Mouse (Mus musculus): ENCODE data around the gene Zfp13.

- no peak for TF ChIP-seq CTCF (IDR thresholded peaks at IDR 0.05; ENCODE audit: low read depth, low read length)
- TF ChIP-seq POLR2A (IDR thresholded peaks at IDR 0.05; ENCODE audit: borderline replicate concordance, low read depth, low read length), result no peak
Observed at GRCm38 (mm10) chr17:23592208-23592925, 6.9 kb downstream of the Zfp13 start.

Data from bone marrow macrophage, adult 2 months (primary cell).